Mouse (Mus musculus): ENCODE results near the gene Adamts7.

Adamts7 gene

GRCm38 (mm10) chr9:90235258-90235882 lies 72.5 kb downstream of the Adamts7 start:
- no peak for DNase-seq (ENCODE audit: low spot score in 2 of 2)

- no peak for DNase-seq (ENCODE audit: low spot score in 2 of 2)
Measured at GRCm38 (mm10) chr9:90236817-90237216, 73.9 kb downstream of the Adamts7 start.

GRCm38 (mm10) chr9:90237232-90238062 lies 74.6 kb downstream of the Adamts7 start:
- DNase-seq (ENCODE audit: low spot score in 2 of 2), result no peak

GRCm38 (mm10) chr9:90240560-90240959 lies 77.7 kb downstream of the Adamts7 start:
- DNase-seq (ENCODE audit: low spot score in 2 of 2), result no peak

GRCm38 (mm10) chr9:90241041-90241440 lies 78.2 kb downstream of the Adamts7 start:
- no peak for DNase-seq (ENCODE audit: low spot score in 2 of 2)

GRCm38 (mm10) chr9:90241618-90242017 lies 78.7 kb downstream of the Adamts7 start:
- DNase-seq (ENCODE audit: low spot score in 2 of 2), result no peak

GRCm38 (mm10) chr9:90242291-90242690 lies 79.4 kb downstream of the Adamts7 start:
- no peak for DNase-seq (ENCODE audit: low spot score in 2 of 2)

- DNase-seq (ENCODE audit: low spot score in 2 of 2), result no peak
Measured at GRCm38 (mm10) chr9:90242855-90243254, 80.0 kb downstream of the Adamts7 start.

GRCm38 (mm10) chr9:90244301-90245151 lies 81.7 kb downstream of the Adamts7 start:
- DNase-seq (ENCODE audit: low spot score in 2 of 2), result no peak

- DNase-seq (ENCODE audit: low spot score in 2 of 2), result no peak
Measured at GRCm38 (mm10) chr9:90245206-90245605, 82.3 kb downstream of the Adamts7 start.

GRCm38 (mm10) chr9:90245781-90246180 lies 82.9 kb downstream of the Adamts7 start:
- no peak for DNase-seq (ENCODE audit: low spot score in 2 of 2)

- no peak for DNase-seq (ENCODE audit: low spot score in 2 of 2)
Measured at GRCm38 (mm10) chr9:90247316-90247715, 84.4 kb downstream of the Adamts7 start.

- DNase-seq (ENCODE audit: low spot score in 2 of 2), result no peak
Measured at GRCm38 (mm10) chr9:90248326-90248725, 85.5 kb downstream of the Adamts7 start.

GRCm38 (mm10) chr9:90249036-90249435 lies 86.2 kb downstream of the Adamts7 start:
- DNase-seq (ENCODE audit: low spot score in 2 of 2), result no peak

GRCm38 (mm10) chr9:90250141-90250775 lies 87.4 kb downstream of the Adamts7 start:
- no peak for DNase-seq (ENCODE audit: low spot score in 2 of 2)

- DNase-seq (ENCODE audit: low spot score in 2 of 2), result no peak
Measured at GRCm38 (mm10) chr9:90250964-90251750, 88.3 kb downstream of the Adamts7 start.

- DNase-seq (ENCODE audit: low spot score in 2 of 2), result no peak
Measured at GRCm38 (mm10) chr9:90253181-90253580, 90.3 kb downstream of the Adamts7 start.

GRCm38 (mm10) chr9:90255844-90256405 lies 93.1 kb downstream of the Adamts7 start:
- DNase-seq (ENCODE audit: low spot score in 2 of 2), result no peak

GRCm38 (mm10) chr9:90257220-90257619 lies 94.4 kb downstream of the Adamts7 start:
- DNase-seq (ENCODE audit: low spot score in 2 of 2), result no peak
